Mouse (Mus musculus): Measurements from ENCODE around the gene Dach1. TPM values are rescaled to one million over a fixed set of nuclear protein-coding genes. Genes with fewer than 3 reads are reported as not detected.

Gene Dach1
- polyA plus RNA-seq, 1 experiment from 2014 or later: 9.4 TPM

DNA sequence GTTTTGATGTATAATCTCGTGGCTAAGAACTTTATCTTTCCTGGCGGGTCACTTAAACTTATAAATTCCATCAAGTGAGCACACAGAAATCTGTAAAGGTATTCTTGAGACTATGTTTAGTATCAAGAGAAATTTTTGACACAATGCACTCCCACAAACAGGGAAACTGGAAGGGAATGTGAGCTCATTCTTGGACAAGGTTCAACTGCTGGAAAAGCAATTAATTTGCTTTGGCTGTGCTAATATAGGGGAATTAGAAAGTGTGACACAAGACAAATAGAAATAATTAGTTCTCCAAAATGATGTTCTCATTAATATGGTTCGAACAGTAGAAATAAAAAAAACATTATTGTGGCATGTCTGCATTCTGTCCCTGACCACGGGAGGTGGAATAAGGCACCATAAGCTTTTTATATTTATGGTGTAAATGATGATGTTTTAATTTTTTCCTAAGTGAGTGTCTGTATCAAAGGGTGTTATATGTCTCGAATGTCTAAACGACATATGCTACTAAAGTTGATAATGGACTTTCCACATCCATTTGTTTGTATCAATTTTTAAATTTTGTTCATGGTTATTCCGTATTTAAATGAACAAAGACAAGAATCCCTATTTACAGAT lies 354.9 kb downstream of the Dach1 start:
- Histone ChIP-seq H3K9me3 (replicated peaks; ENCODE audit: control insufficient read depth, low read length, poor library complexity, severe bottlenecking) (no peaks in the 10 kb centered on the region), H3K4me1 (ENCODE audit: control insufficient read depth, insufficient read depth, low read length) (no peaks in the 10 kb centered on the region), H3K4me2 (ENCODE audit: low read length) (no peak overlapping the region), H3K36me3 (ENCODE audit: control insufficient read depth, insufficient read depth, low read length) (no peaks in the 10 kb centered on the region), H3K27me3 (ENCODE audit: control insufficient read depth, insufficient read depth, low read depth, low read length) (no peaks in the 10 kb centered on the region), H3K9ac (ENCODE audit: low read depth, low read length) (no peak overlapping the region), H3K27ac (ENCODE audit: low read length) (no peak overlapping the region), H3K4me3 (ENCODE audit: low read depth, low read length) (no peak overlapping the region)
- no peak; the same call in 1 of the 2 replicates for ATAC-seq
- WGBS: 78% methylated on average over 7 of the region's 7 CpGs

GRCm38 (mm10) chr14:97813557-97813956 lies 356.0 kb downstream of the Dach1 start:
- Histone ChIP-seq H3K27me3 (ENCODE audit: control insufficient read depth, insufficient read depth, low read depth, low read length) (no peaks in the 10 kb centered on the region), H3K4me2 (ENCODE audit: low read length) (peak overlapping the region; percentile 27), H3K4me3 (ENCODE audit: low read depth, low read length) (no peak overlapping the region; the same call in 1 of the 2 replicates), H3K9me3 (replicated peaks; ENCODE audit: control insufficient read depth, low read length, poor library complexity, severe bottlenecking) (no peaks in the 10 kb centered on the region), H3K27ac (ENCODE audit: low read length) (no peak overlapping the region), H3K9ac (ENCODE audit: low read depth, low read length) (no peak overlapping the region), H3K4me1 (ENCODE audit: control insufficient read depth, insufficient read depth, low read length) (no peaks in the 10 kb centered on the region), H3K36me3 (ENCODE audit: control insufficient read depth, insufficient read depth, low read length) (no peaks in the 10 kb centered on the region)
- WGBS: 52% methylated on average over 11 of the region's 11 CpGs
- ATAC-seq: no peak

DNA sequence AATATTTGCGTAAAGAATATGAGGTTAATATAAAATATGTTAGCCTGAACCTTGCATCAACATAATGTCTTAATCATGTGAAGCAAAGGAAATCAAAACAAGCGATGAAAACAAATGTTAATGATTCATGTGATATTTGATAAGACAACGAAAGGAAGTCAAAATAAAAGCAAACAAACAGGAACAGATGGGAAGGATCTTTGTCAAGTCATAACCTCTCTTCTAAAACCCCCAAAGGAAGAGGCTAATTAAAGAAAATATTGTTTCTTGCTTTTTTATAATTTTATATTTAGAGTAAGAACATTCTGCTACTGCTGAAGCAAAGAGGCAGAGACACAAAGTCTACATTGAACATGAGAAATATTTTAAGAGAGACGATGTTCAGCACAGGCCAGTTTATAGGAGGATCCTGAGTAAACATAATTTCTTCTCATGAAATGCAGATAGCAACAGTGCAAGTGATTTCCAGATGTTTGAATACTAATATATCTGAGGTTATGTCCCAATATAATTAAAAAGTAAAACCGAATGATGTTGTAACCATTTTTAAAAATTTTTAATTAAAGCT lies 374.1 kb downstream of the Dach1 start:
- H3K4me2 ChIP-seq (ENCODE audit: low read length): no peak overlapping the region
- H3K9me3 ChIP-seq (replicated peaks; ENCODE audit: control insufficient read depth, low read length, poor library complexity, severe bottlenecking): no peaks in the 10 kb centered on the region
- ATAC-seq: no peak
- H3K27ac ChIP-seq (ENCODE audit: low read length): no peak overlapping the region
- H3K4me1 ChIP-seq (ENCODE audit: control insufficient read depth, insufficient read depth, low read length): no peaks in the 10 kb centered on the region
- H3K27me3 ChIP-seq (ENCODE audit: control insufficient read depth, insufficient read depth, low read depth, low read length): no peaks in the 10 kb centered on the region
- WGBS: 93% methylated on average over 5 of the region's 5 CpGs
- H3K9ac ChIP-seq (ENCODE audit: low read depth, low read length): no peak overlapping the region
- no peak overlapping the region for H3K4me3 ChIP-seq (ENCODE audit: low read depth, low read length)
- no peaks in the 10 kb centered on the region for H3K36me3 ChIP-seq (ENCODE audit: control insufficient read depth, insufficient read depth, low read length)

DNA sequence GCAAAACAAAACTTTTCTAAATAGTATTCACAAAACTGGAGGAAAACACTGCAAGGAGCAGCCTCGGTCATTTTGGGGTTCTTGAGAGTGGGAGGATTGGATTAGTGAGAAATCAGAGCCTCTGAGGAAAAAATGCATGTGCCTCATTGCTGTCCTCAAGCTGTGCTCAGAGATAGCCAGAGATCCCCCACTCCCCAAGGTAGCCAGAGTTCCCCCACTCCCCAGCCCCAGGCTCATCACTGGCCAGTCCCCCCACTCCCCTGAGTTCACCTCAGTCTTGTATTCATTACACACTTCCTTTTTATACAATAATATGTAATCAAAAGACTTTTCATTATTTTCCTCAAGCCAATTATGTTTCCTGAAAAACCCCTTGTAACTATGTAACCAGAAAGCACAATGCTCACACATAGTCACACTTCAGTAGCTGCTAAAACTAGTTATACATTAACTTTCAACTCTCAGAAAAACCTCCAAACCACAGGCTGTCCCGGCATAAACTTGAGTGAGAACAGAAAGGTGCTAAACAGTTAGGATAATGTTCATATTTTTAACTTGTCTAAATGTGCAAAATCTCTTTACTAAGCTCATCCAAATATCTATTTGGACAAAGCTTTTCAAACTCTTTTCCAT lies 395.3 kb downstream of the Dach1 start:
- Histone ChIP-seq H3K27me3 (ENCODE audit: control insufficient read depth, insufficient read depth, low read depth, low read length) (no peaks in the 10 kb centered on the region), H3K9me3 (replicated peaks; ENCODE audit: control insufficient read depth, low read length, poor library complexity, severe bottlenecking) (no peaks in the 10 kb centered on the region), H3K4me2 (ENCODE audit: low read length) (no peak overlapping the region), H3K27ac (ENCODE audit: low read length) (no peak overlapping the region), H3K4me3 (ENCODE audit: low read depth, low read length) (no peak overlapping the region), H3K9ac (ENCODE audit: low read depth, low read length) (no peak overlapping the region), H3K4me1 (ENCODE audit: control insufficient read depth, insufficient read depth, low read length) (no peaks in the 10 kb centered on the region), H3K36me3 (ENCODE audit: control insufficient read depth, insufficient read depth, low read length) (no peaks in the 10 kb centered on the region)
- ATAC-seq: no peak
- WGBS: 89% methylated on average over 2 of the region's 2 CpGs

DNA sequence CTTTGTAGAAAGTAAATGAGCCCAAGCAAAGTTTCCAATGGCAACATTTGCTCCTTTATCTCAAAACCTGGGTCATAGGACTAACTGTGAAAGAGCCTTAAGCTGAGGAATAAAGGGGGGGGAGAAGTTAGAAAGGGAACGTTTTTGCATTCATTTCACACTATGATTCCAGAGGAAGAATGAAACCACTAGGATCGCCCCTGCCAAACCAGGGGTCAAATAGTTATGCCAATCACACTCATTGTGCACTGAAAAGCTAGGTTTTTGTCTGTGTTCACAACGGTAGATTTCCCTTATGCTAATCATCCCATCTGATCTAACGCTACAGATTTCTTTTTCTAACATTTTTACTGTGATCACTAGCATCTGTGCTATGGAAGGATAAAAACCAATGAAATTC lies 415.2 kb downstream of the Dach1 start:
- ATAC-seq: no peak
- WGBS: 9% methylated on average over 4 of the region's 4 CpGs
- Histone ChIP-seq H3K27ac (ENCODE audit: low read length) (no peak overlapping the region), H3K9me3 (replicated peaks; ENCODE audit: control insufficient read depth, low read length, poor library complexity, severe bottlenecking) (no peaks in the 10 kb centered on the region), H3K4me1 (ENCODE audit: control insufficient read depth, insufficient read depth, low read length) (no peaks in the 10 kb centered on the region), H3K4me3 (ENCODE audit: low read depth, low read length) (no peak overlapping the region), H3K4me2 (ENCODE audit: low read length) (no peak overlapping the region), H3K36me3 (ENCODE audit: control insufficient read depth, insufficient read depth, low read length) (no peaks in the 10 kb centered on the region), H3K27me3 (ENCODE audit: control insufficient read depth, insufficient read depth, low read depth, low read length) (no peaks in the 10 kb centered on the region), H3K9ac (ENCODE audit: low read depth, low read length) (no peak overlapping the region)

GRCm38 (mm10) chr14:97753973-97754372 lies 415.6 kb downstream of the Dach1 start:
- no peaks in the 10 kb centered on the region for H3K36me3 ChIP-seq (ENCODE audit: control insufficient read depth, insufficient read depth, low read length)
- no peak overlapping the region for H3K4me2 ChIP-seq (ENCODE audit: low read length)
- no peak overlapping the region for H3K27ac ChIP-seq (ENCODE audit: low read length)
- H3K27me3 ChIP-seq (ENCODE audit: control insufficient read depth, insufficient read depth, low read depth, low read length): no peaks in the 10 kb centered on the region
- ATAC-seq: no peak
- no peak overlapping the region for H3K9ac ChIP-seq (ENCODE audit: low read depth, low read length)
- no peaks in the 10 kb centered on the region for H3K9me3 ChIP-seq (replicated peaks; ENCODE audit: control insufficient read depth, low read length, poor library complexity, severe bottlenecking)
- H3K4me1 ChIP-seq (ENCODE audit: control insufficient read depth, insufficient read depth, low read length): no peaks in the 10 kb centered on the region
- no peak overlapping the region for H3K4me3 ChIP-seq (ENCODE audit: low read depth, low read length)
- WGBS: 22% methylated on average over 2 of the region's 2 CpGs

- ATAC-seq: no peak
- H3K9ac ChIP-seq (ENCODE audit: low read depth, low read length): no peak overlapping the region
- WGBS: 95% methylated on average over 2 of the region's 2 CpGs
- H3K9me3 ChIP-seq (replicated peaks; ENCODE audit: control insufficient read depth, low read length, poor library complexity, severe bottlenecking): no peaks in the 10 kb centered on the region
- no peak overlapping the region for H3K4me2 ChIP-seq (ENCODE audit: low read length)
- H3K4me3 ChIP-seq (ENCODE audit: low read depth, low read length): no peak overlapping the region
- no peaks in the 10 kb centered on the region for H3K4me1 ChIP-seq (ENCODE audit: control insufficient read depth, insufficient read depth, low read length)
- no peaks in the 10 kb centered on the region for H3K27me3 ChIP-seq (ENCODE audit: control insufficient read depth, insufficient read depth, low read depth, low read length)
- H3K36me3 ChIP-seq (ENCODE audit: control insufficient read depth, insufficient read depth, low read length): no peaks in the 10 kb centered on the region
- H3K27ac ChIP-seq (ENCODE audit: low read length): no peak overlapping the region
Observed at GRCm38 (mm10) chr14:97743252-97743651, 426.3 kb downstream of the Dach1 start.

- no peak overlapping the region for H3K4me2 ChIP-seq (ENCODE audit: low read length)
- H3K27ac ChIP-seq (ENCODE audit: low read length): no peak overlapping the region
- no peak overlapping the region for H3K9ac ChIP-seq (ENCODE audit: low read depth, low read length)
- no peaks in the 10 kb centered on the region for H3K9me3 ChIP-seq (replicated peaks; ENCODE audit: control insufficient read depth, low read length, poor library complexity, severe bottlenecking)
- 43% methylated on average over 4 of the region's 4 CpGs for WGBS
- H3K4me3 ChIP-seq (ENCODE audit: low read depth, low read length): no peak overlapping the region
- no peak for ATAC-seq
- no peaks in the 10 kb centered on the region for H3K36me3 ChIP-seq (ENCODE audit: control insufficient read depth, insufficient read depth, low read length)
- no peaks in the 10 kb centered on the region for H3K27me3 ChIP-seq (ENCODE audit: control insufficient read depth, insufficient read depth, low read depth, low read length)
- no peaks in the 10 kb centered on the region for H3K4me1 ChIP-seq (ENCODE audit: control insufficient read depth, insufficient read depth, low read length)
Observed at GRCm38 (mm10) chr14:97742785-97743184, 426.8 kb downstream of the Dach1 start.

All from midbrain, embryonic 16.5 days (tissue).